Mouse (Mus musculus) right cerebral cortex, adult 2 months (tissue): Measurements from ENCODE around the gene Fam19a4.

Source experiments
- DNase-seq, 2 experiments: peaks; one replicate each; pipeline ENCODE4 v3.0.0; 2021 to 2022; ENCODE audit warnings: low spot score in 2 of 2

Fam19a4 gene

DNA sequence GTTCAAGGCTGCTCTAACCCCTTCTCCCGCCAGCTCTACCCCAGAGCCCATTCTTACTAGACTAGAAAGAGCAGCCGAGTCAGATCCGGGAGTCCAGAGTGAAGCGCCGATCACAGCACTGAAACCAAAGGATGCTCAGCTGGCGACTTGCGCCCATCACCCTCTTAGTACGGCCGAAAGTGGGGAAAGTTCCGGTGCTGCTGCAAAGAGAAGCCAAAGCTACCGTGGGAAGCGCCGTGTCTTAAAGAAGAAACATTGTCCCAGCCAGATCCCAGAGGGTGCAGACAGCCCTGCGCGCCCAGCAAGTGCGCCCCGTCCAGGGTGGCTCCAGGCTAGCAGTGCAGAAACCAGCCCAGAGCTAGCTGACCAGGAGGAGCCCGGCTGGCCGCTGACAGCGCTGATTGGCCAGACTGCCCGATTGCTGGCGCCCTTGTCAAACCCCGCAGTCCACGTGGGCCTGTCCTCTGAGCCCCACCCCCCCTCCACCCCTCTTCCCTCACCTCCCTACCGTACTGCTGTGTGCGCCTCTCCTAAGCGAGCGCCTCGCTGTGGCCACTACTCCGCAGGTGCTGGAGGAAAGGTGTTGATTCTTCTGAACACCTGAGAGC, at the start of gene Fam19a4:
Fam19a4 (minus strand) TSS at position 340 of the 608 bp plus-strand sequence.
- peak in 1 of 2 experiments; percentile 3 for DNase-seq

DNA sequence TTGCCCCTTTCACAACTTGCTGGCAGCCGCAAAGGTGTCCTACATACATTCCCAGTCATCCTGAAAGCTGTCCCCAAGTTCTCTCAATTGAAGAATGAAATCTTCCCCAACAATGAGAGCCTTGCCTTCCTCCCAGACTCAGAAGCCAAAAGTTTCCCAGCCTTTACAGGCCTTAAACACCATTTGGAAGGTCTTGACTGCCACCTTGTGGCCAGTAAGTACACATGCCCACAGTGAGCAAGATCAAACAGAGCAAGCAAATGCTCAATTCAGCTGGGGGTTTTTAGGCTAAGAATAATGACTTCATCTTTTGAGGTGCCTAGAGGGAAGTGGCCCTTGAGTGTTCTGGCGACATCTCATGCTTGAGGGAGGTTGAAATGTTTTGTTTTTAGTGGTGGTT, 46.6 kb upstream of the Fam19a4 start:
- DNase-seq: peak; percentile 52 to 60

DNA sequence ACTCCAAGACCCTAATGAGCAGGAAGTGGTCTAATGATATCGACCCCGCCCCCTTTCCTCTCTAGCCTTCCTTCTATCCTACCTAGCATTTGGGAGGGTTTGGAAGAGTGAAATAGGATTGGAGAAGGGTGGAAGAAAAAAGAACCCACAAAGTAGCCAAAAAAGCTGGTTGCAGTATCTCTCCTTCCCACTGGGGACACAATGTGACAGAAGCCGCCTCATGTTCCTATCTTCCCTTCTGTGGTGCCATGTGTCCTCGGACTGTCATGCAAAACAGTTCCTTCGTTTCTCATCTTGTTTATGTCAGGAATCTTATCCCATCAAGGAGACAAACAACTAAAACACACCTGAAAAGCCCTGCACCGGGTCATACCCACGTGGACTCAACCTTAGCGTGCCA, 45.9 kb upstream of the Fam19a4 start:
- no peak for DNase-seq

DNA sequence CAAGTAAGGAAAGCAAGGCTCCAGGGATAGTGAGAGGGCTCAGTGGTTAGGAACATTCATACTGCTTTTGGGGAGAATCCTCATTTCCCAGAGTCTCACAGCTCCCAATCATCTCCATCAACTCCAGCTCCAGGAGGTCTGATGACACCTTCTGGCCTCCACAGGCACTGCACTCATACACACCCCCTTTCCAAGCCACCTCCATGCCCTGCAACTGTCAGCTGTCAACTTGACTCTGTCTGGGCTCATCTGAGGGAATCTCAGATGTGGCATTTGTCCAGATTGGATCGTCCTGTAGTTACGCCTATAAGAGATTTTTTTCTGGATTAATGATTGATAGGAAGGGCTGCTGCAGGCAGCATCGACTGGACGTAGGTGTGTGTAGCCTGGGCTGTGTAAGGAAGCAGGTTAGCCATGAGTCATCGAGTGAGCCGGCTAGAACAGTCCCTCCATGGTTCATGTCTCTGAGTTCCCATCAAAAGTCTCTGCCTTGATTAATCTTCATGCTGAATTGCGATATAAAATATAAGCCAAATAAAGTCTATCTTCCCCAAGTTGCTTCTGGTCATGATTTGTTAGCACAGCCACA, 44.1 kb upstream of the Fam19a4 start:
- no peak for DNase-seq

DNA sequence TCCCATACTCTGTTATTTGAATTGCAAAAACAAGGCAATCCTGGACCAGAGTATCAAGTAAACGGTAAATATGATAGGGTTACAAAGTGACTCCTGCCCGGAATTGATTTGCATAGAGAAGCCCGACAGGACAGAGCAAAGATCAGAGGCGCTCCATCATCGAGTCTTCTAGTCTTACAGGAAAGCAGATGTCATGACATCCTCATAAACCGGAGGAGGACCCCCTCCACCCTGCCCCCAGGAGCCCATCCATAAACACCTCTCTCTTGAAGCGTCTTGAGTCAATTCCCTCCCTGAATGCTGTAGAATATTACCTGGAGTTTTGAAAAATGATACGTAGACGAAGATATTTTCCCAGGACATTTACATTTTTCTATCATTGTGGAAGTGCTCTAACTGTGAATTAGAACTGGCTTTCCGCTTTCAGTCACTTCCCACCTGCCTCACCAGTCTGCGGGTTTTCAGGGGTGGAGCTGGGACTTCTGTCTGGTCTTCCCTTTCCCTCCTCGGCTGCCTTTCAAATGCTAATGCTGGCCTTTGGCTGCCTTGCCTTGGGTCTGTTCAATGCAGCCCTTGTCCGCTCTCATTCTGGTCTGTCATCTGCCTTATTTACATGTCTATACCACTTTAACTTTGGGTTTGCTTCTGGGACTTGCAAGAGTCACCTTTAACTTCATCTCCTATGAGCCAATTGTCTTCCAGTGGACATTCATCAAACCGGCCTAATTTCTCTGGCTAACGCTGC, 41.9 kb upstream of the Fam19a4 start:
- DNase-seq: no peak

DNA sequence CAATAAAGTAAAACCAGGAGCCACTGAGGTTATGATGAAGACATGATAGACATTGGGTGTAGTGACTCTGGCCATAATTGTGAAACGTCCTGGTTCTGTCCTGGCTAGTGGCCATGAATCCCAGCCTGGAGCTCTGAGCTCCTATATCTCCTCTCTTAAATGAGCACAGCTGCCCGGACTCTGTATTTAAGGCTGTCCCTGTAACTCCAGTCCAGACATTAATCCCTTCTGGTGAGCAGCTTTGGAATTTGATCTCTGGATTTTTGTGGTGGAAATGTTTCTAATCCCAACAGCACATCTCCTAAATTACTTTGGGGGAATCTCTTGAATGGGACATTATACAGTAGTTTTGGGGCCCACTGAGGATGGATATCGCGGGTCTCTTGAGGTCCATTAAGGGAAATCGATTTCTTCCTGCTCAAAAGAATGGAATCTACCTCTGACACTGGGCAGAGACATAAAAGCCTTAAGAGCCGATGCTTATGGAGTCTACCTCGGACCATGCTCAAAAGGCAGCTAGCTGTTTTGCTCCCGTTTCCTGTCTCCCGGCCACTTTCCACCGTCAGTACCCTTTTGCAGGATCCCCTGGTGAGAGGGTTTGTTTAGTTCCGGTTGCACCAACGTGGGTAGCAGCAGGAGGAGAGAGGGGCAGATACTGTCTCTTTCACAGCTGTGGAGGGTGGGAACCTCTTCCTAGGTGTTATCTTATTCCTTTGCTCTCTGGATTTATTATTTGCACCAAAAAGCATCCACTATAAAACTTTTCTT, 41.2 kb upstream of the Fam19a4 start:
- DNase-seq: no peak

DNA sequence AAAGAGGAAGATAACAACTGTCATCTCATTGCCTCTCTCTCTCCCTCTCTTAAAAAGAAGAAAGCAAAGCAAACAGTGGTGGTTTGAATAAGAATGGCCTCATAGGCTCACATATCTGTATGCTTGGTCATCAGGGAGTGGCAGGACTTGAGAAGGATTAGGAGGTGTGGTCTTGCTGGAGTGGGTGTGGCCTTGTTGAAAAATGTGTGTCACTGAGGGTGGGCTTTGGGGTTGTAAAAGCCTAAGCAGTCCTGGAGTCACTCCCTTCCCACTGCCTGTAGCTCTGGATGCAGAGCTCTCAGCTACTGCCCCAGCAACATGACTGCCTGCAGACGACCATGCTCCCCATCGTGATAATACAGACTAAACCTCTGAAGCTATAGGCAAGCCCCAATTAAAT, 22.1 kb upstream of the Fam19a4 start:
- DNase-seq: no peak

DNA sequence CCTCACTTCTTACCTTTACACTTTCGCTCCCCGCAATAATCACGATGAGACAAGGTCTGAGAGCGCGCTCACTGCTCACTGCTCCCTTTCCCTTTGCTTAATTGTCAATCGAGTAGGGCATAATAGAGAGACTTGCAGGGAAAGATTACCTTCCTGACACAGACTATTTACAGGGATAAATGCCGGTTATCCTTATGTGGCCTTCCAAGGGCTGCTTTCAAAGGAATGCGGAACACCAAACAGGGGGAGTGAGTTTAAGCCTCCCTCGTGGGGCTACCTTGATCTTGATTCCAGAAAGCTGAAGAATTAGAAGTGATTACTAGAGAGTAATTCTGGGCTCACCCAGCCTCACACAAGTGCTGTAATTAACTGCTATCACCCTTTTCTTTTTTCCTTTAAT, 19.8 kb upstream of the Fam19a4 start:
- no peak for DNase-seq

DNA sequence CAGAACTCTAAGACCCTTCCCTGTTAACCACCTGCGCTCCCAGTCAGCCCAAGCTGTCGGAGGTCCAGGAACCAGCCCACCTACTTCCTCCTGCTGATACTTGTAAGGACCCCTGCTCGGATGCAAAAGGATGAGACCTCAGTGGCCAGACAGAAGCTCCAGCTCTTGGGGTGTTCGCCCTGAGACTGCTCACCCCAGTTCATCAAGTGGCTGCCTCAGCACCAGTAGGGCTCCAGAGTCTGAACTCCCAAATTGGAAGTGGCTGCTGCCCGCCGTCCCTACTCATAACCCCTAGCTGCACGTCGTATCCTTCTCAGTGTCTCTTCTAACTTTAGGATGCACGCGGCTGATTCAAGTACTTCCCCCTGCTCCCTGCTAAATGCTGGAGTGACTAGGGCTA, 614 bp downstream of the Fam19a4 start:
- DNase-seq: no peak

DNA sequence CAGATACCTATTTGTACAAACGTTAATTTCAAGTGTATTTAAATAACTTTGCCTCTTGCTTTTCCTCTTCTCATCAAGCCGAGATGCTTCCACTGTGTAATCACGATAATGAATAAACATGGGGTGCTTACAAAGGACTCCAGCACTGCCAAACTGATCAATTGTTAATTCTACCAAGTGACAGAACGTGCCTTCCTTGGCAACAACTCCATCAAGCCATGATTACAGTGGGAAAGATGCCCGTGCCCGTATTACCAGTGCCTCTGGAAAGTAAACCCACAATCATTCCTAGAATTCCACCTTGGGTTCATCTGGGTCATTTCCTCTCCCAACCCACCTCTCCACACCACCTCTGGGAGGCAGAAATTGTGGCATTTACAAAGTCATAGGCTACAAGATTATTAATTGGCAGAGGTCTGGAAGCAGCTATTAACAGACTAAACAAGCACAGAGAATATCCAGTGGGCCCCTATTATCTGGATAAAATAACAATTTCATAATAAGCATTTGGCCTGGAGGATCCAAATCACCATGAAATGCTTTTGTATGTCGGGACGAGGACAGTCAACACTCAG, 7.9 kb downstream of the Fam19a4 start:
- no peak for DNase-seq

DNA sequence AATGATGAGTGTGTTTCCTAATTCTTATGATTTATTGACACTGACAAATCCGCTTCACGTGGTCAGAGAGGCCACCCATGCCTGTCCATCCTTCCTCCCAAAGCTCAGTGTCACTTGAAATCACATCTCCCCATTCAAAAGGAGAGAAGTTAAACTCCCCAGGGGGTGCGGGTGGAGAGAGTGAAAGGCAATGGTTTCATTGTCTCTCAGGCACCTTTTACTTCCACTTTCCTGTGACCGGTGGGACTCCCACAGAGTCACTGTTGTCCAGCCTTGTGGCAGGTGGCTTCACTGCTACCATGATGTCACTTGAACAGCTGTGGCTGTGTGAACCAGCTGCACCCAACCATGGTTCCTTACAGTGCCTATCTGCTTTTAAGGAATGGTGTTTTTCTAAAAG, 11.8 kb downstream of the Fam19a4 start:
- DNase-seq: no peak

DNA sequence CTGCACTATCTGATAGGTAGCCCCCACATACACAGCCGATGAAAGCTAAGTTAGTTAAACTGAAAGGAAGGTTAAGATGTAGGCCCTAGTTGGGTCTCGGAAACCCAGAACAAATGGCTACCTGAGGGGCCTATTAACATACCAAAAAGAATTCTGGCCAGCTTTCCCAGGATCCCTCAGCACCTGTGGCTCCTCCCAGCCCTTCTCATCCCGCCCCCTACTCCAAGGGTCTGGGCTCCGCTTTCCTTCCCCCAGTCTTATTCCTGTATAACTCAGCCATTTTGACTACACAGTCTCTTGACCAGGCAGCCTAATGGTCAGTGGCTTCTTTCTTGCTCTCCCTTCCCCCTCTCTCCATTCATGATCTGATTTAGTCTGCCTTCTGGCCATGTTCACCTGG, 13.7 kb downstream of the Fam19a4 start:
- no peak for DNase-seq

DNA sequence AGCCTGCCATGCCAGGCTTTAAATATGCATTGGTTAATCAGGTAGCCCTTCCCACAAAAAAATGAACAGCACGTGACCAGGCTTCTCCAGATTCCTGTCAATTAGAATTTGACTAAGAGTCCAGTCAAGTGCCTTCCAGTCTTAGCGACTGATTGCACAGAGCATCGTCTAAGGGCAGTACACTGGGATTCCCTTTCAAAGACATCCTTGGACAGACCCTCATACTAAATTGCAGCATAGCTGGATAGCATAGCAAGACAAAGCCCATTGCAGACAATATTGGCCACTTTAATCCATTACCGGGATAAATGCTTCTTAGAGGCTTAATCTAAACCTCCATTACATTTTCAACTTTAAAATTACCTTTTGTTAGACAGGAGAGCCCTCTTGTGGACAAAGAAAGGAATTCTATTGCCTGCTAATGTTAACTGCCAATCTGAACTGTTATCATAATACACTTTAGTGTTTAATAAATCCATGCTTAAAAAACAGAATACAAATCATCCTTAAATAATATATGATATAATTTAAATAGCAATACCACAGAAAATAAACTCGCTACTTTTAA, 33.0 kb downstream of the Fam19a4 start:
- no peak for DNase-seq

DNA sequence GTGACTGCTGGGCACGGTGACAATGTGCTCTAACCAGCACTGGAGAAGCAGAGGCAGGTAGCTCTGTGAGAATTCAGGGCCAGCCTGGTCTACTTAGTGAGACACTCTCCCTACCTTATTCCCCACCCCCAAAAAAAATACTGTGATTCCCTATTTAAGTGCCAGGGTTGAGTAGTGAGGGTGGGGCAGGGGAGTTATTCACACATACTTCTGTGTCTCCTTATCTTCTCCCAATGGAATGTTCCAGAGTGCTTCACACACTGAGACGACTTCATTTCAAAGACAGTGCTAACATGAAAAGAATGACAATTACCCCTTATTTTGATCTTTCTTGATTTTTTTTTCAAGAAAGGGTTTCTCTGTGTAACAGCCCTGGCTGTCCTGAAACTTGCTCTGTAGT, 40.9 kb downstream of the Fam19a4 start:
- DNase-seq: no peak

DNA sequence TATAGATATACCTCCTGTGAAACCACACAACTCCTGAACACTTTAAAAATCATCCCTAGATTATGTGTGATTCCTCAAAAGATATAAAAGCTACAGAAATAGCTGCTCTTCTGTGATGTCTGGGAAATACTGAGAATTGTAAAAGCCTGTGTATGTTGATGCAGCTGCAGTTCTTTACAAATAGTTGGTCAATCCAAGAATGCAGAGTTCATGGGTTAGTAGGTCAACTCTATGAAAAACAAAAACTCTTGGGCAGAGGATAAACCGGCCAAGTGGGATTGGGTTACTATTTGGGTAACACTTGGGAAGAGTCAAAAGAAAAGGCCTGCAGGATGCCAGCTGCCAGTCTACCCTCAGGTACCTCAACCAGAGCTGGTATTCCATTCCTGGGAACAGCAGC, 43.5 kb downstream of the Fam19a4 start:
- DNase-seq: no peak

DNA sequence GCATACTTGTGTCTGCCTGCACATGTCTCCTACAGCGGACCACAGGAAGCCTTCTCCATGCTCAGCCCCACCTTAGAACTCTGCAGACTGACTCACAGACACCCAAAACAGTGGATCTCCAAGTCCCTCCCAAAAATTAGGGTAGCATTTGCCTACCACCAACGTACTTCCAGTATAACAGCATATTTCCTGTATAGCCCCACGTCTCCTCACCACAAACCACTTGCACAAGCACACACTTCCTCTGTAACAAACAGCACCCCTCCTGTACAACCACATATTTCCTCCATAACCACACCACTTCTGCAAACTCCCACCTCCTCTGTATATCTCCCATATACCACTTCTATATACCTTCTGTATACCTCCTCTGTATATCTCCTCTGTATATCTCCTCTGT, 44.2 kb downstream of the Fam19a4 start:
- DNase-seq: no peak

DNA sequence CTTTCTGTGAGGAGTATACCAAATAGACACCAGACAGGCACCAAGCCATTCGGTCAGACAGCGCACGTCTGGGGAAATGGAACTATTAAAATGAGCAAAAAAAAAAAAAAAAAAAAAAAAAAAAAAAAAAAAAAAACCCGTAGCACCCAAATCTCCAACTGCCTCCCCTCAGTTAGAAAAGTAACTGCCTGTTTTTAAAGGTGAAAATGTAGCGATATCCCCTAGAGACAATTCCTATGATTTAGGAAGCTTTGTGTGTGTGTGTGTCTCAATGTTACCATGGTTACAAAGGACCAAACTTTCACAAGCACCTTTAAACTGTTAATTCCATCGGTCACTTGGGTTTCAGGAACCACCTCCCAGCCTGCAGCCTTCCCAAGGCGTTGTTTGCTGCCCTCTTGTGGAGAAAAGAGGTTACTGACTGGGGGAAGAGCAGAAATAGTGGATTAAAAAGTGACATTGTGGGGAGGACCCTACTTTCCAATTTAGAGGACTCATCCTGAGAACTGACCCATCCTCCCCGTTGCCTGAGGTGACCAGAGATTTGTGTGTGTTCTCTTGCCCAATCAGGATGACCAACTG, 53.6 kb downstream of the Fam19a4 start:
- DNase-seq: peak; percentile 56 to 75

DNA sequence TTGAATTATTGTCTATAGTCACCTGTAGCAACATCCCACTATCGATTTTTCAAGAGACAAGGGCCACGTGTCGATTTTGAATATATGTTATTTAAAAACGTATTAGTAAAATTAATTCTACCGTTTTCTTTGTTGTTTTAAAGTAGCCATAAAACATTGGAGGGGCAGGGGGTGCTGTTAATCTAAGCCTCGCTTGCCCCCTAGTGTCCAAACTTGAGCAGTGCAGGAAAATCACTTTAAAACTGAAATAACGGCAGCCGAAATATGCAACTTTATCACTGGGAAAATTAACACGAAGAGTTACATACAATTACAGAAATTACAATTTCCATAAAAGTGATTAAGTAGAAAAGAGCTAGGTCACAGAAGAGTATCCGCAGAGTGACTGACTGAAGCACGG, 55.2 kb downstream of the Fam19a4 start:
- DNase-seq: peak; percentile 58 to 62

DNA sequence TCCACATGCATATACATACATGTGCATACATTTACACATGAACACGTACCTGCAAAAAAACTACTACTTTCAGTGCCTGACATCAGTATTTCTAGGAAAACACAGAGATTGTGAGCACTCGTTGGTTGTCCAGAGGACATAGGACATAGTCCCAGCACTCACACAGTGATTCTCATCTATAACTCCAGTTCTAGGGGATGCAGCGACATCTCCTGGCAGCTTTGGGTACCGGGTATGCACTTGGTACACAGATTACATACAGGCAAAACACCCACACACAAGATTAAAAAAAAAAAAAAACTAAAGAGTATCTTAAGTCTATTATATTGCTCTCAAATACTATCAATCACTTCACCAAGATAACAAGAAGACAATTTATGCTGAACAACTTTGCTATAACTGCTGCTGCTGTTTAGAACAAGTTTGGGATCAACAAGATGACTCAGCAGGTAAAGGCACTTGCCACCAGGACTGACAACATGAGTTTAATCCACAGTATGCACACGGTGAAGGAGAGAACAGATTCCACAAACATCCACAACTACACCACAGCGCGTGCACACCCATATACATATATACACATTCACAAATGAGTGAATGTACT, 64.6 kb downstream of the Fam19a4 start:
- DNase-seq: no peak

DNA sequence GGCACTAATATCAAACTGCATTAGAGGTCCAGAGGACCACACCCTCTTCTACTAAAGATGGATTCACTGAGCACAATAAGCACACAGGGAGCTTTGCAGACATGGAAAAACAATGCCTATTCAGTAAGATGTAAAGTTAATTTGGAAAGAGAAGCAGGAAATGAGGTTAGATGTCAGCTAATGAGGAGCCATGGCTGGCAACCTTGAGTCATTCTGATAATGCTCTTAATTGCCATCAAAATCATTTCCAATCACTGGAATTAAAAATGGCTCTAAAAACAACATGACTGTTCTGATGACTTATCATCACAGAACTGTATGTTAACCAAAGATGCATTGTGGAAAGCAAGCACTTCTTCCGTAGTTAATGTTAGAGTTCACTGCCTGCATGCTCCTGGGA, 68.5 kb downstream of the Fam19a4 start:
- no peak for DNase-seq

DNA sequence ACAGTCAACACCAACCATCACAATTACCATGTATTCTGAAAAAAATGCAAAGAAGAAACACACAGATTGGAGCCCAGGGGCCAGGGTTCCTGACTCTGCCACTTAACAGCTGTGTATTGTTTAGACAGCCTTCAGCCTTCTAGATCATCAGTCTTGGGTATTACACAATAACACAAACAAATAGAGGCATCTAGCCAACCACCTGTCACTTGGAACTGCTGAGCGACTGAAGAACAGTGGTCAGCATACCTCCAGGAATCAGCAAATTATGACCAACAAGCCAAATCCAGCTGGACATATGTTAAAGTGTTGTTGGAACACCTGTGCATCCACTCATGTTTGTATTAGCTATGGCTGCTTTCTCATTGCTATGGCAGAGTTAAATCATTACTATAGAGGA, 82.7 kb downstream of the Fam19a4 start:
- no peak for DNase-seq
